Mouse (Mus musculus) cerebellum, postnatal 36 days (tissue): ENCODE measurements at regions not wholly inside any gene's neighbourhood (a gene's known extent, or its start where the extent isn't known, plus 50 kb on each side); places are given as distances from the start of the nearest gene placed in this dataset.

Experiments
- DNase-seq, 2 experiments: peaks; one replicate each; pipeline ENCODE4 v3.0.0; 2021 to 2022; ENCODE audit warnings: mixed read lengths in 2 of 2

DNA sequence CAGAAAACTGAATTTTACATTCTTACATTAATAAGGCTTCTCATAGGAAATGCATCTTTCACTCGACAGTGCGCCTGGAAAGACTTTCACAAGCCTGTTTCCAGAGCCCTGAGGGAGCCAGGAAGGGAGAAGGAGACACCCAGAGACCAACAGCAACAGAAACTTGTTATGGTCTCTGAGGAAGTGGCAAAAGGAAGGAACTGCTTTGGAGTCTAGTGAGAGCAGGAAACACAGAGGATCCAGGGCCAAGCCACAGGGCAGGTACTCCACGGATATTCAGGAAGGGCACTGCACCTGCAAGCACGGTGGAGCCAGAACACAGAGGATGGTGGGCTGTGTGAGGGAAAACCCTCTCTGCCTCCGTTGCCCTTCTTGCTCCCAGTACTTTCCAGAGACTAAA, 554.8 kb downstream of the Ptprc start:
- no peak for DNase-seq

DNA sequence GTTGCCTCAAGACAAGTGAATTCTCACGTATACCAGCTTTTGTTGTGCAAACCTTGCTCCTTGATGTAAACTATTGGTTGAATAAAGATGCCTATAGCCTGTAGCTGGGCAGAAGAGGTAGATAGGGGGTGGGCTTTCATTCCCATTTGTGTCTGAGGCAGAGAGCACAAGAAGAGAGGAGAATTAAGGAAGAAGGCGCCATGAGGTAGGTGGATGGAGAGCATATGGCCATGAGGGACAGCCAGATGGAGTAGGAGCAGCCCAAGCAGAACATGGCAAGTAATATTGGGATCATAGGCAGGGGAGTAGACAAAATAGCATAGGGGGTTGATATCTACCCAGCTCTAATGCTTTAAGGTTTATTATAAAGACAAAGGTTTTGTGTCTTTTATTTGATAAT, 557.3 kb downstream of the Ptprc start:
- DNase-seq: peak; percentile 23 to 32

DNA sequence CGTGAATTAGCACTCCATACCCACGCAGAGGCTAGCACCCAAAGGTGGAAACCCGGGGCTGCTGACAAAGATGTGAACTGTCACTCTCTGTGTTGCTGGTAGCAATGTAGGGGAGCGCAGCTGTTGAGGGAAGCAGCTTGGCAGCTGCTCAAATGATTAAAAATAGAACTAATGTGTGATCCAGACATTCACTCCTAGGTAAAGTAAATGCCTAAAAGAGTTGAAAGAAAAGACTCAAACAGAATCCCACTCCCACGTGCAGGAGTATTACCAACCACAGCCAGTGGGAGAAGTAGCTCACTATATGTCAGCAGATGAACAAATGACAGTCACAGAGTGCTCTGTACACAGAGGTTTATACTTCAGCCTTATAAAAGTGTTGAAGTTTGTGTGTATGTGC, 558.0 kb downstream of the Ptprc start:
- DNase-seq: no peak

DNA sequence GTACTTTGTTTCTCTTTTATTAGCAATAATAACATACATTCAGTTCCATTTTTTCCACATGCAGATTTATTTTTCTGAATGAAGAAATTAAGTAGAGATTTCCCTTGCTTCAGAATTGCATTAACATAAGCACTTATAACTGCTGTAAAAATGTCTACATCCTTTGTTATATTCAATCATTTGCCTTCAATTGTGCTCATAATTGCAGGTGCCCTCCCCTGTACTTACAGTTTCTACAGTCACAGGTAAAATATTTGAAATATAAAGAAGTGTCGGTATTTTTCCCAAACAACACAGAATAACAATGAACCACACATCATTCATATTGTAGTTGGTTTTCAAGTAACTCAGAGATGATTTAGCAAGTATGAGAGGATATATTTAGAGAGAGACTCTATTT, 568.8 kb downstream of the Ptprc start:
- no peak for DNase-seq

DNA sequence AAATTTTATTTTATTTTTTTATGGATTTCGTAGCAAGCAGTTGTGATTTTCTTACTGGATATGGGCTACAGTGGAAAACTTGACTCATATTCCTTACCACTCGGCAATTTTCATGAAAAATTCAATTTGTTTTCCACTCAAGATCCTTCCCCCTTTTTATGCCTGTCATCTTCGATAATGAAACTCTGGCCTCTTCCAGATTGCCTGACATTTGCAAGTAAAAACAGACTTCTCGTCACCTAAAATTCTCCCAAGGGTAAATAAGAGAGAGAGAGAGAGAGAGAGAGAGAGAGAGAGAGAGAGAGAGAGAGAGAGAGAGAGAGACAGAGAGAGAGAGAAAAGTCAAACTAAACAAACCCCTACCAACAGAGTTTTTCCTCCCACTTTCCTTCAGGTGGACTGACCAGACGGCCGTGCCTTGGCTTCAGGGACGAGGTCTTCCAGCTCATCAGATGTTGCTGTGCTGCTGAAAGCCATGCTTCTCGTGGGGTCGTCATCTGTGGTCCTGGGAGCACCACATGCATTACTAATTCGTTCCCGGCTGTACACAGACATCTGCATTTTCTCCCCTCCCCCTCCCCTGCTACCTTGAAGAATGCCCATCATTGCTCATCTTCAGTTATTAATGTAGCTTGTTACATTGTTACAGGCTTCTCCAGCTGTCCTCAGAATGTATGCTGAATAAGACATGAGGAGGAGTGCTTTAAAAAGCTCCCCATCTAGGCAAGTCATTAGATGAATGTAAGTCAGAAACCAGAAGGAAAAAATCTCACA, 569.4 kb downstream of the Ptprc start:
- no peak for DNase-seq

DNA sequence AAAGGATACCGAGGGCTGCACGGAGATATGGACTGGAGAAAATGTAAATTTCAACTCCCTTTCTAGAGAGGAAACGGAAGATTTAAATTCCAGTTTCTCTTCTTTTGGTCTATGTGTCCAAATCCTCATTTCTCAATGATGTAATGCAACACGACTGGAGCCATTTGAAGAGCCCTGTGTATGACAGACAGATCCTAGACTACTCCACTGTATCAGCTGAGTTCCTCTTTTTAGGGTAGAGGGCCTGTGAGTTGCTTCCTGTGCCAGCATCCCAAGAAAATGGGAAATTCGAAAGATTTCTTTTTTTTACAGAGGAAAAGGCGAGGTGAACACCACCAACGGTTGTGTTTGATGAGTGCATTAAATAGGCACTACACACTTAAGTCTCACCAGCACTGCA, 581.8 kb downstream of the Ptprc start:
- DNase-seq: no peak

DNA sequence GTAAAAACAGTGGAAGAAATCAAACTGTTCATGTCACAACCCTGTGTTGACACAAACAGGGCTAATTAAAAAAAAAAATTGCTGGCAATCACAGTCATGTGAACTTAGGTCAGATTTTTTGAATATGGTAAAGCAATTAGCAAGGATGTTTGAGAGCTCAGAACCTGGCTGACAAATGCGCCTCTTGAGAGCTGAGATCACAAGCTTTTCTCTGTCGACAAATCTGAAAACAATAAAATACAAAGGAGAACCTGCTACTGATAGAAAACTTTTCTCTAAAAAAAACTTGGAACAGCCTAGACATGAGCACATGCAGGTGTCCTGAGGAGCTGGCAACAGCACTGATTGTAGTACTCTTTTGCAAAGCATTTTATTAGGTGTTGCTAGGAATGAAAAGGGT, 583.6 kb downstream of the Ptprc start:
- peak in 1 of 2 experiments; percentile 27 for DNase-seq

DNA sequence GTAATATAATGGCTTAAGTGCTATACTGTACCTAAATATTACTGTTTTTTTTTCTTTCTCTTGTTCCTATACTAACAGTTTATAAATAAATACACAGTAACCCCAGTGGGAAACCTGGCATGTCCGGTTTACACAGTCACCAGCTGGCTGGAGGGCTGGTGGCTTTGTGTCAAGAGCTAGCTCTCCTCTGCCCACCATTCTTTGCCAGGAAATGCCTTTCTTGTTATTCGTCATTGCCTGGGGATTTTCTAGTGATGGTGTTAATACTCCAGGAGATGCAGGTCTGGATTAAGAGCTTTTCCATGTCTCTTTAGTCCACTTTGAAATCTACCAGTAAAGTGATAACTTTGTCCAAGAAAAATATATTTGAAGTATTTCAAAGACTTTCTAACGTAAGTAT, 584.2 kb downstream of the Ptprc start:
- peak; percentile 73 for DNase-seq

DNA sequence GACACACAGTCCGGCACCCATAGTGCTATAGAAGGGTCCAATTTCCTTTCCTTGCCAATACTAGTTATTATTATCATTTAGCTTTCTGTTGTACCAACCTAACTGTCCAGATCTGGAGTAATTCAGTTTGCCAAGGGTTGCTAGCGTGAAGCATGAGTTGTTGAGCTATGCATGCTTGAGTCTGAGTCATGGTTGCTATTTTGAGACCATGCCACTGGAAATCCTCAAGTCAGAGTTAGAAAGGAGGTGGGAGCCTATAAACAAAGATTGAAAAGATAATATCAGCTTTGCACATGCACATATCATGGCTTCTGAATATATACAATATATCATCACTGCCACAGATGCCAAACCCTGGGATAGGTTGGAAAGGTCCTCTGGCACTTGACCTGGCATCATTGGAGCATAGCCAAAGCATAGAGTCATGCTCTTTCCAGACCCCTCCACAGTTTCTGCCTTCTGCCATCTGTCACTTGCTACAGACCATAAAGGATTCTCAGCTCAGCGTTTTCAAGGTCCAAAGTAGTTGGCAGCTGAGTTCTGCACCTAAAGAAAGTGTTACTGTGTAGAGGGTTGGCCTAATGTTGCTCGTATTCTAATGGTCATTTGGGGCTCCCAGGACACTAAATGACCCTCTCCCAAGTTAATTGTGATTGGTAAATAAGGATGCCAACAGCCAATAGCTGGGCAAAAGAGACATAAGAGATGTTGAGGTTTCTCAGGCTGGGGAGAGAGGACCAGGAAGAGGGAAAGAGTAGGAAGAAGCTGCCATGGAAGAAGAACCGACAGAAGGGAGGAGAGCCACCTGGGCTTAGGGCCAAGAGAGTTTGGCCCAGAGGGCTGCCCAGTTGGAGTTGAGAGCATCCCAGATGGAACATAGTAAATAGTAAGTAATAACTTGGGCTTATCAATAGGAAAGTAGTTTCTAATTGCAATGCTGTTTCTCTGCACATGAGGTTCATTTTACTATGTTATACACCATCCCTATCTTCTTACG, 586.9 kb downstream of the Ptprc start:
- DNase-seq: peak; percentile 76 to 78

DNA sequence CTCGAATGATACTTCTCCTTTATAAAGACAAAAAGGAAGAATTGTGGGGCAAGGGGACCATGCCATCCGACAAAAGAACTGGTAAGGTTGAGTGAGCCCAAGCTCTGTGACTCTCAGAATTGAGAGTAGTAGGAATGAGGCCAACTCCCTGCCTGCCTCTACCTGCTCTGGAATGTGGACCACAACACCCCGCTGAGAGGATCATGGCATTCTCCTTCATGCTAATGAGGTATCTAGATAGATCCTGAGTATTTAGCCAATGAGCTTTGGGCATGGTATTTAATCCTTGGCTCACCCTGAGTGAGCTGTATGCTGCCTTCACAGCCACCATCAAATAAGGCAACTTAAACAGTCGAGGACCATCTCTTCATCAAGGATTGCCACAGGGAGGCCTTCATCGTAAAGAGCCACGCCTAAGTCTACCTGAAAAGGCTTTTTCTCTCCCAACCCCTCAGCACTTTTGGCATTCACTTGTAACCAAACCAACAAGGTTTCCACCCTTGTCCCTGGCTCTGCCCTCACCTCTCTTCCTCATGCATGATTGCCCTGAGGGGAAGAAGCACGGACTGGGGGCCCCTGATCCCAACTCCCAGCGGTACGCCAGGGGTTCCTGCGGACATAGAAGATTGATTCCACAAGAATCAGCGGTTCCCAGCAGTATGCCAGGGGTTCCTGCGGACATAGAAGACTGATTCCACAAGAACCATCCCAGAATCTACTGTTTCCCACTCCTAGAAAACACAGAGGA, 587.9 kb downstream of the Ptprc start:
- peak; percentile 15 to 22 for DNase-seq

DNA sequence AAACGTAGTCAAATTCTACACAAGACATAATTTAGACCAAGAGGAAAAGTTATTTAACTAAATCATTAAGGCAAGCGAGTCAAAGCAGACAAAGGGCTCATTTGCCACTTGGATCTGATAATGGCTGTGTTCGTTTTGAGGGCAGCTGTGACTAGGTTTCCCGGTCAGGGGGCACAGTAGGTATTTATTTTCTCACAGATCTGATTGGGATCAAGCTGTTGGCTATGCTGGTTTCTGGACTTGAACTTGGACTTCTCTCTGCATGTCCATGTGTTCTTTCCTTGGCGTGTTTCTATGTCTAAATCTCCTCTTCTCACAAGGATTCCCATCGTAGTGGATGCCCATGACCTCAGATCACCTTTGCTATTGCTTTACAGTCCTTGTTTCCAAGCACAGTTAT, 590.8 kb downstream of the Ptprc start:
- DNase-seq: peak; percentile 10 to 33

DNA sequence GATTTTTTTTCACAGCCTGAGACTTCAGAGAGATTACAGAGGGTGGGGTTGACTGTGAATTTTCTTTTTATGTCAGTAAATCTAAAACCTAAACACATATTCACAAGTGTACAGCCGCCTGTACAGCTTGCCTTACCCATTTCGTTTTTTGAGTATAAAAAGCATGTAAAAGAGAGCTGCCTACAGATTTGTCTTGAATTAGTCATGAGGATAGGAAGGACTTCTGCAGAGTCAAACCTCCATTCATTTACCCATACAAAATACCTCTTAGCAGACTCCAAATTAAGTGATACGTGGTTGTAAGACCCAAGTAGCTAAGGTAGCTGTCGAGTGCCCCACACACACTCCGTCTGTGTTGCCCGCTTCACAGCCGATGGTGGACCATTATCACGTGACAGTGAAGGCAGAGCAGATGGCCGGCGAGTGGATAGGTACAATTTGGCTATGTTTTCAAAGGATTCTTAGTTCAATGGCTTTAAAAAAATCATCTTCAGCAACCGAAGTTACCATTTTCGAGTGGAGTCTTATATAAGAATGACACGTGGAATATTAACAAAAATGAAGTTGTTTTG, 591.3 kb downstream of the Ptprc start:
- DNase-seq: peak in 1 of 2 experiments; percentile 24

DNA sequence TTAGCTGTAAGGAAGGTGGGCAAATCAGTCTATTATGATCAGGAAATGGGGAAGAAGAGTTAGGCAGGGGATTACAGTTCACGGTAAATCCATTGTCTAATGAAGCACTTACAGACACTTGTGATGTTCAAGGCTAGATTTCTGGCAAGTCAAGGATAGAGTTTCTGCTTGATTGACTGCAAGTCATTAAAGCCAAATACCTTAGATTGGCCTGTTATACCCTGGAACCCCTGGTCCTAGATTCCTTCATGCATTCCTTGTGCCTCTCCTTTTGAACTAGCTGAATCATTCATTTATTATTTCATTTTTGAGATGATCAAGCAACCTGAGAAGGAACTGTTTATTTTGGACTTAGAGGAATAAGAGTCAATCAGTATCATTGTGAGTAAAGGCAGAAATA, 597.9 kb downstream of the Ptprc start:
- no peak for DNase-seq

DNA sequence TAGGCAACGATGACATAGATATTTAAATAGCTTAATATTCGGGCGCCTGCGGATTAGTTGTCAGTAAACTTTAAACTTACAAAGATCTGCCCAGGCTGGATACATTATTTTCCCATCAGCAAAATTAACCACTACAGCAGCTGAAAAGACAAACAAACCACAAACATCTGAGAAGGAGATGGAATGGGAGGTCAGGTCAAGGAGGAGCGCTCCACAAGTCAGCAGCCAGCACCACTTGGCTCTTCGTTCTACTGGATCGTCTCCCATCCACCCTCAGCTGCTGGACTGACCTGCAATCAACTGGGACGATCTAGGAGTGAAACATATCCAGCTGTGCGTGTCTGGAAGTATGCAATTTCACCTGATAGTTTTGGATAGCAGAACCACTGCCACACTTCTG, 599.3 kb downstream of the Ptprc start:
- DNase-seq: no peak

DNA sequence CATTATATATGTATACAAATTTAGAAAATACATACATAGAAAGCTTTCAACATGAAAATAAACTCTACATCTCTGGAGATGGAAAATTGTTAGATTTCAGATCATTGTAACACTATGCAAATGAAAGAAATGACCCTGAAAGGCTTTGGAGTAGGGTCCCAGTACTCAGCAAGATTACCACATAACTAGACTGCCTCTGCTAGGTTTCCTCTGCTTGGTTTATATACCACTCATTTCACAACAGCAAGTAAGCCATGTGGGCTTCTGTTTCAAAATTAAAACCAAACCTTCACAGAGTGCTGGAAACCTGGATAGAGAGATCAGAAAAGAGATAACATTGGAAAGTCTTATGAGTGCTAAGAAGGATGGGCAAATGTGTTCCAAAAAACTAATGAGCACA, 600.1 kb downstream of the Ptprc start:
- no peak for DNase-seq

DNA sequence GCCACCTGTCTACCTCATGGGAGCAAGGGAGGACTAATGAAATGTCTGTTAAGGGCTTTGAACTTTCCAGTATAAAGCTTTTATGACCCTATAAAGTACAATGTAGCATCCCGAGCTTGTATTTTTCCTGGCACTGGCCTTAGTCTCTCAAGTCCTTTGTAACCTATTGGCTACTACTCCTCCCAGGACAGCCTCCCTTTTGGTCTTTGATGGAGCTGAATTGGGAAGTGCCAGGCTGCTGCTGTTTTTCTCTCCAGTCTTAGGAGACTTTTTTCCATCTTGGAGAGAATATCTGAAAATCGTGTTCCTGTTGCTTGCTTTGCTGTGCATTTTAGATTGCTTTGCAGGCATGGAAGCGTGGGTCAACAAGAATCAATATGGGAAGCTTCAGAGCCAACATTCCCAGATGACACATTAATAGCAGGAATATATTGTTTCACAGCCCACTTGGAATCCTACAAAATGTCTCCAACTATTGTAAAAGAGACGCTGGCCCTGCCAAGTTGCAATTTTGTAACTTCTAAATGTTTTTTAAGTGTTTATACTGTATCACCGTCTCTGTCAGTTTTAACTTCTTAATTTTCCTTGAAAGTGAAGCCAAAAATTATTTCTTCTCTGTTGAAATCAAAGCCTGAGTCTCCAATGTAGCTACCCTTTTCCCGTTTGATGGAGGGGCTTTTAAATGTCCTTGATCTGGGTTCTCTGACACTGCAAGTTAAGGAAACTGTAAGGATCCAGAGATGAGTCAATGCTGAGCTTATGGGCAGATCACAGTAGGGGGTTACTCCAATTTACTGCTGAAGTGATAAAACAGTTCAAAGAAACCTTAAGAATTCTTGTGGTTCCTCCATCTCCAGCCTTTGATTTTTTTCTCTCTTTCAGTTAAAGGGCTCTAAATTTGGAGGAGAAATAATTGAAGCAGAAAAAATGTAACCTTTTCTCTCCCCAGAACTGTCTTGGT, 603.3 kb downstream of the Ptprc start:
- DNase-seq: no peak

DNA sequence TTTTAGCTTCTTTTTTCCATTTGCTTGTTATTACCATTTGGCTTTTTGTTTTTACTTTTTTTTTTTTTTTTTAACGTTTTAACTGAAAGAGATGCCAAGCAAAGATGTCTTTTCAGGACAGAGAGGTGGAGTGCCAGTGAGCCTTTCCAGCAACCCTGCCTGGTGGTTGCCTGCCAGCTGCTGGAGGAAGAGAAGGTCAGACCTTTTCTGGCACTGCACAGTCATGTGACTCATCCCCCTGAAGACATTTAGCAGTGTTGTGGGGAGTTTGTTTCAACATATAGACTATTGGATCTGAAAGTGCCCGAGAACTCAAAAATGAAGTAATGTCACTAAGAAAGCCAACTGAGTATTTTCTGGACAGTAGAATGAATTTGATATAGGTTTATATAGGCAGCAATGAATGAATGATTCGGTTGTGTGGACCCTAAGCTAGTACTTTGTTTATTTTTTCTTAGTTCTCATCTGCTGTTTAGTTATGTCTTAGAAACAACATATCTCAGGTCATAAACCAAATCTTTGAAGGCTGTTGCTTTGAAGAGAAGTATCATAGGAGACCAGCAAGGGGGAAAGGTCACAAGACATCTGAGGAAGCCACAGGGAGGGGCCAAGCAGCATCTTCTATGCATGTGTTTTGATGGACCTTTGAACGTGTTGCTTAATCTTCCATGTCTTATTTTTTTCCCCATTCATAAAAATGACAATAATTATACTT, 604.2 kb downstream of the Ptprc start:
- DNase-seq: peak in 1 of 2 experiments; percentile 23

DNA sequence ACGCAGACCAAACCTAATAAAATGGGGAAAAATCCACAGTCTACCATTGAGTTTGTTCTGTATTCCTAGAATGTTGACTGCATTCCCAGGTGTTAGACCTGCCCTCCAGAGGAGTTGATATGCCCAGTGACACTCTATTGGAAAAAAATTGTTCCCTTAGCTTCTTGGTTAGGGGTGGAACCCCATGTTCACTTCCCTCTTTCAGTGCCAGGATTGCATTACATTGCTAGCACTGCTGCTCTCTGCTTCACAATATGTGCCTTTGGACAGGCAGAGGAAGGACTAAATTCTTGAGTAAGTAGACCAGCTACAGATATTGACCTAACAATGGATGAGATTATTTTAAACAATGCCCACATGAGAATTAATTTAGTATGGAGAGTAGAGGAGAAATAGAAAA, 607.3 kb upstream of the Nr5a2 start:
- DNase-seq: no peak

DNA sequence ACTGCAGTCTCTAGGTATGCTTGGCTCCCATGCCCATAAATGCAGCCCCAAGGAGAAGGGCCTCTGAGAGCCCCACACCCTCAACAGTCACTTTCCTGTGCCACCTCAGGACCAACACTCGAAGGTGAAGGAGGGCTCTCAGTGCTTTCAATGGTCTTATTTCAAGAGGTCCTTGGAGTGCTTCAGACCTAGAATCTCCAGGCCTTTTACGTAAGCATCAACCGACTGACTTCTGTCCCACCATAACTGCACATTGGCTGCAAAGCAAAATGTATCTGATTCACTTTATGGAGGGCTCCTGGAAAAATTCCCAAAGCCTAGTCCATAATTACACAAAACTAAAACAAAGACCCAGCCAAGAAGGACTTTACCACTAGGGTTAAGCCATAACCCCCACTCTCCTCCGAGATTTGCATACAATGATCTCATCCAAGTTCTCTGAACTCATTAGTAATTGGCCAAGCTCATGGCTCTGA, 605.4 kb upstream of the Nr5a2 start:
- no peak for DNase-seq

DNA sequence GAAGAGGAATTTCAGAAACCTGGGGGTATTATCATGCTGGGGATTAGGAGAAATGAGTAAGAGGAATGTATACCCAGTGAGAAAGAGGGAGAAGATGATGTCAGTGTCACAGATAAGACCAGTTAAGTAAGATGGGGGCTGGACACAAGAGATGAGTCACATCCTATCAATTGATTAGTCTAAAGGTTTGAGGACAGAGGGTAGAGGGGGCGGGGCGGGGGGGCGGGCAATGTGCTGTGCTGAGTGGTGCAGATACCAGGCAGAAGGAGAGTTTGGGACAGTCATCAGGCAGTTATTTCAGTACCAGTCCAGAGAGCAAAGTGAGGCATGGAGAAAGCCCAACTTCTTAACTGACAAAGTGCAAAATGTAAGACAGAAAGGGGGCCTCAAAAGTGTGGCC, 601.4 kb upstream of the Nr5a2 start:
- DNase-seq: no peak
